Mouse (Mus musculus) stomach, postnatal 0 days (tissue): ENCODE measurements around the gene 2700049A03Rik. TPM values are rescaled to one million over a fixed set of nuclear protein-coding genes. Genes with fewer than 3 reads are reported as not detected.

Source experiments
- ATAC-seq: fragments of 200-750 bp; cut with Nextera tagmentation; 2 replicates; pipeline ENCODE4 v1.8.0; 2017; ENCODE audit not compliant: low FRiP score, low TSS enrichment
- DNase-seq: peaks from one replicate; pipeline ENCODE4 v3.0.0-alpha.2; 2016; ENCODE audit warnings: low spot score
- H3K27ac ChIP-seq: fragments of 300-500 bp; sonication (generic); replicated peaks from 2 replicates; pipeline ENCODE4 v1.5.1; 2014; ENCODE audit warnings: mild to moderate bottlenecking, control low read depth
- H3K27me3 ChIP-seq: fragments of 300-500 bp; sonication (generic); 2 replicates; pipeline ENCODE4 v1.6.1; 2014; ENCODE audit warnings: low read length; ENCODE audit not compliant: control insufficient read depth, insufficient read depth
- H3K36me3 ChIP-seq: fragments of 300-500 bp; sonication (generic); 2 replicates; pipeline ENCODE4 v1.6.1; 2014; ENCODE audit warnings: low read length, mixed read lengths; ENCODE audit not compliant: control insufficient read depth, insufficient read depth
- H3K4me1 ChIP-seq: fragments of 300-500 bp; sonication (generic); replicated peaks from 2 replicates; pipeline ENCODE4 v1.6.1; 2014; ENCODE audit warnings: antibody characterized with exemption; ENCODE audit not compliant: control insufficient read depth, insufficient read depth
- H3K4me2 ChIP-seq: fragments of 300-500 bp; sonication (generic); replicated peaks from 2 replicates; pipeline ENCODE4 v1.6.1; 2014; ENCODE audit warnings: low read depth, mild to moderate bottlenecking, control low read depth, moderate library complexity
- H3K4me3 ChIP-seq: fragments of 300-500 bp; sonication (generic); 2 replicates; pipeline ENCODE4 v1.5.1; 2014; ENCODE audit warnings: low read depth, low read length, control low read depth
- H3K9ac ChIP-seq: fragments of 300-500 bp; sonication (generic); 2 replicates; pipeline ENCODE4 v1.6.1; 2014; ENCODE audit warnings: mild to moderate bottlenecking, low read length, control low read depth, mixed read lengths
- H3K9me3 ChIP-seq: fragments of 300-500 bp; sonication (generic); 2 replicates; pipeline ENCODE4 v1.6.1; 2016; ENCODE audit warnings: low read length; ENCODE audit not compliant: control insufficient read depth
- CTCF ChIP-seq: IDR thresholded peaks from 2 replicates; pipeline ENCODE4 v1.5.1; 2016; ENCODE audit warnings: antibody characterized with exemption, low read depth, mild to moderate bottlenecking, moderate library complexity
- EP300 ChIP-seq: optimal IDR thresholded peaks from 2 replicates; pipeline ENCODE3; 2016; ENCODE audit warnings: antibody characterized with exemption
- WGBS: fragments of 180-500 bp; shearing (Covaris S2); extraction: QIAGEN DNeasy Blood & Tissue Kit; methylation state at CpG from one replicate; pipeline ENCODE4 v1.1.7; 2014; 5-methylcytosine and 5-hydroxymethylcytosine counted together
- polyA plus RNA-seq: library from polyadenylated mRNA; unstranded; fragments of >200 nt; fragmentation: Nextera tagmentation; extraction: Ambion mirVana; gene quantifications from 2 replicates; pipeline ENCODE4 v1.2.1, GENCODE M21; 2015

The 2700049A03Rik gene
- polyA plus RNA-seq, 1 experiment from 2014 or later = 4.3 TPM

- TF ChIP-seq CTCF = no peak
- no peak for TF ChIP-seq EP300
- Histone ChIP-seq H3K9me3 (no peaks in the 10 kb centered on the region), H3K36me3 (peaks cover 6% of the 10 kb centered on the region), H3K9ac (no peak overlapping the region), H3K4me3 (no peak overlapping the region), H3K27ac (no peak overlapping the region), H3K27me3 (no peaks in the 10 kb centered on the region), H3K4me2 (no peak overlapping the region), H3K4me1 (no peaks in the 10 kb centered on the region)
- WGBS = 92% methylated on average over 4 of the region's 4 CpGs
- no peak for DNase-seq
- no peak for ATAC-seq
Measured at GRCm38 (mm10) chr12:71184396-71184795, 47.7 kb downstream of the 2700049A03Rik start.

- no peak for ATAC-seq
- TF ChIP-seq CTCF (no peak), EP300 (no peak)
- Histone ChIP-seq H3K9ac (no peak overlapping the region), H3K4me3 (no peak overlapping the region), H3K27me3 (no peaks in the 10 kb centered on the region), H3K4me2 (no peak overlapping the region), H3K27ac (no peak overlapping the region), H3K36me3 (peaks cover 23% of the 10 kb centered on the region), H3K9me3 (no peaks in the 10 kb centered on the region), H3K4me1 (no peaks in the 10 kb centered on the region)
- no peak for DNase-seq
- 62% methylated on average over 8 of the region's 8 CpGs for WGBS
Measured at GRCm38 (mm10) chr12:71192705-71193104, 56.1 kb downstream of the 2700049A03Rik start.

- WGBS = 62% methylated on average over 3 of the region's 3 CpGs
- no peak overlapping the region for H3K4me2 ChIP-seq
- H3K9ac ChIP-seq = no peak overlapping the region
- no peaks in the 10 kb centered on the region for H3K4me1 ChIP-seq
- H3K4me3 ChIP-seq = no peak overlapping the region
- DNase-seq (no peak), ATAC-seq (no peak)
- H3K27me3 ChIP-seq = no peaks in the 10 kb centered on the region
- peaks cover 13% of the 10 kb centered on the region for H3K36me3 ChIP-seq
- H3K9me3 ChIP-seq = no peaks in the 10 kb centered on the region
- TF ChIP-seq CTCF (peak; percentile 77), EP300 (no peak)
- no peak overlapping the region for H3K27ac ChIP-seq
Measured at GRCm38 (mm10) chr12:71197671-71198070, 61.0 kb downstream of the 2700049A03Rik start.

GRCm38 (mm10) chr12:71201753-71202152 lies 65.1 kb downstream of the 2700049A03Rik start:
- 55% methylated on average over 5 of the region's 5 CpGs for WGBS
- Histone ChIP-seq H3K27ac (no peak overlapping the region), H3K9ac (no peak overlapping the region), H3K9me3 (no peaks in the 10 kb centered on the region), H3K4me1 (no peaks in the 10 kb centered on the region), H3K36me3 (no peaks in the 10 kb centered on the region; the same call in 1 of the 2 replicates), H3K27me3 (no peaks in the 10 kb centered on the region), H3K4me2 (no peak overlapping the region), H3K4me3 (no peak overlapping the region)
- DNase-seq (no peak), ATAC-seq (no peak)
- TF ChIP-seq CTCF (no peak), EP300 (no peak)

GRCm38 (mm10) chr12:71204303-71204702 lies 67.7 kb downstream of the 2700049A03Rik start:
- TF ChIP-seq CTCF (peak; percentile 39), EP300 (no peak)
- H3K27ac ChIP-seq = no peak overlapping the region
- ATAC-seq (no peak), DNase-seq (no peak)
- H3K36me3 ChIP-seq = no peaks in the 10 kb centered on the region; the same call in 1 of the 2 replicates
- H3K4me2 ChIP-seq = no peak overlapping the region
- WGBS = 88% methylated on average over 3 of the region's 3 CpGs
- no peaks in the 10 kb centered on the region for H3K9me3 ChIP-seq
- no peaks in the 10 kb centered on the region for H3K4me1 ChIP-seq
- H3K9ac ChIP-seq = no peak overlapping the region
- no peak overlapping the region for H3K4me3 ChIP-seq
- no peaks in the 10 kb centered on the region for H3K27me3 ChIP-seq

- no peak overlapping the region for H3K9ac ChIP-seq
- ATAC-seq (no peak), DNase-seq (no peak)
- 78% methylated on average over 9 of the region's 9 CpGs for WGBS
- H3K9me3 ChIP-seq = no peaks in the 10 kb centered on the region
- no peak overlapping the region for H3K27ac ChIP-seq
- peaks cover 2% of the 10 kb centered on the region; the same call in 1 of the 2 replicates for H3K36me3 ChIP-seq
- H3K4me2 ChIP-seq = no peak overlapping the region
- no peak overlapping the region for H3K4me3 ChIP-seq
- no peaks in the 10 kb centered on the region for H3K27me3 ChIP-seq
- no peaks in the 10 kb centered on the region for H3K4me1 ChIP-seq
- TF ChIP-seq EP300 = no peak
- no peak for TF ChIP-seq CTCF
Measured at GRCm38 (mm10) chr12:71217191-71217590, 80.5 kb downstream of the 2700049A03Rik start.
